ENCODE assay signal across 22 mouse cellular contexts in genomic region chr12:118034990-118035389, GRCm38 (mm10).
DNase-seq lines count a peak whose midpoint lies in the region; TF ChIP-seq lines count a peak whose summit lies in the region.
"Had no signal": no experiment of that assay in that cellular context is flagged by ENCODE, and none has a peak within 500 bp of the region (broad histone marks: within the 10 kb centered on the region; RNA-seq: fewer than 3 reads in every experiment).

No protein-coding gene starts in this region.

- H3K4me3 ChIP-seq in gastrocnemius, adult 2 months: no peak overlapping the region
- H3K4me3 ChIP-seq: forebrain, embryonic 13.5 days; hindbrain, embryonic 12.5 days; liver, embryonic 12.5 days; midbrain, embryonic 12.5 days; myocyte; neural tube, embryonic 12.5 days had no signal

- peak; percentile 42 for DNase-seq in gastrocnemius, adult 2 months
- DNase-seq in gastrocnemius, postnatal 14 days: no peak
- DNase-seq in cerebellum, adult 18-20 months: peak; percentile 45 to 67
- DNase-seq in cerebellum, postnatal 10 days: peak; percentile 45 to 57
- no peak for DNase-seq in left cerebral cortex, adult 11 months (ENCODE audit: low spot score)
- DNase-seq in urinary bladder, postnatal 36 days (ENCODE audit: low spot score in 2 of 2): no peak
- no peak for DNase-seq in right cerebral cortex, postnatal 14 days
- DNase-seq: adrenal gland, postnatal 25 days; heart, postnatal 36 days; kidney, adult 8-10 months; left cerebral cortex, postnatal 4 days; liver, postnatal 0 days; lung, postnatal 36 days; right cerebral cortex, adult 18-20 months; thymus, postnatal 4 days had no signal

- intact Hi-C loops in gastrocnemius, adult 2 months (cut with DNase I): no loop called here
- intact Hi-C loops in gastrocnemius, postnatal 14 days (cut with DNase I; ENCODE audit: low total_unique reads): no loop called here

- H3K27ac ChIP-seq in gastrocnemius, adult 2 months: no peak overlapping the region
- H3K27ac ChIP-seq: forebrain, embryonic 13.5 days; hindbrain, embryonic 12.5 days; kidney, postnatal 0 days; liver, embryonic 12.5 days; midbrain, embryonic 12.5 days; neural tube, embryonic 12.5 days had no signal

- no peak for TF ChIP-seq CTCF in gastrocnemius, adult 2 months (IDR thresholded peaks at IDR 0.05)

Comparison
In these comparisons a context has a peak if more than half of its experiments do, and no peak if none do; other contexts are left out.
1. DNase-seq: peak in gastrocnemius, adult 2 months (single experiment), cerebellum, adult 18-20 months (2 of 2) and cerebellum, postnatal 10 days (2 of 2); none in gastrocnemius, postnatal 14 days (single experiment), left cerebral cortex, adult 11 months (single experiment), urinary bladder, postnatal 36 days (0 of 2) and right cerebral cortex, postnatal 14 days (single experiment).